Mouse (Mus musculus): ENCODE data around the gene Arvcf.

Gene Arvcf

GRCm38 (mm10) chr16:18387704-18388582 lies 40.0 kb downstream of the Arvcf start:
- DNase-seq (ENCODE audit: low read depth, low spot score) = no peak

- DNase-seq (ENCODE audit: low read depth, low spot score) = no peak
Measured at GRCm38 (mm10) chr16:18388583-18389435, 40.8 kb downstream of the Arvcf start.

GRCm38 (mm10) chr16:18390399-18390798 lies 42.4 kb downstream of the Arvcf start:
- DNase-seq (ENCODE audit: low read depth, low spot score) = no peak

- DNase-seq (ENCODE audit: low read depth, low spot score) = no peak
Measured at GRCm38 (mm10) chr16:18391127-18391526, 43.1 kb downstream of the Arvcf start.

GRCm38 (mm10) chr16:18391728-18392127 lies 43.7 kb downstream of the Arvcf start:
- DNase-seq (ENCODE audit: low read depth, low spot score) = no peak

GRCm38 (mm10) chr16:18392469-18393426 lies 44.8 kb downstream of the Arvcf start:
- peak; percentile 90 for DNase-seq (ENCODE audit: low read depth, low spot score)

- DNase-seq (ENCODE audit: low read depth, low spot score) = no peak
Measured at GRCm38 (mm10) chr16:18393595-18393994, 45.6 kb downstream of the Arvcf start.

- no peak for DNase-seq (ENCODE audit: low read depth, low spot score)
Measured at GRCm38 (mm10) chr16:18394056-18394455, 46.1 kb downstream of the Arvcf start.

- peak; percentile 94 for DNase-seq (ENCODE audit: low read depth, low spot score)
Measured at GRCm38 (mm10) chr16:18394777-18395619, 47.0 kb downstream of the Arvcf start.

GRCm38 (mm10) chr16:18395620-18396036 lies 47.6 kb downstream of the Arvcf start:
- peak; percentile 53 for DNase-seq (ENCODE audit: low read depth, low spot score)

- no peak for DNase-seq (ENCODE audit: low read depth, low spot score)
Measured at GRCm38 (mm10) chr16:18396201-18396600, 48.2 kb downstream of the Arvcf start.

GRCm38 (mm10) chr16:18396791-18397621 lies 49.0 kb downstream of the Arvcf start:
- DNase-seq (ENCODE audit: low read depth, low spot score) = no peak

- DNase-seq (ENCODE audit: low read depth, low spot score) = no peak
Measured at GRCm38 (mm10) chr16:18400028-18400427, 52.0 kb downstream of the Arvcf start.

- peak; percentile 86 for DNase-seq (ENCODE audit: low read depth, low spot score)
Measured at GRCm38 (mm10) chr16:18400472-18401216, 52.7 kb downstream of the Arvcf start.

- no peak for DNase-seq (ENCODE audit: low read depth, low spot score)
Measured at GRCm38 (mm10) chr16:18403285-18403684, 55.3 kb downstream of the Arvcf start.

GRCm38 (mm10) chr16:18405091-18405854 lies 57.3 kb downstream of the Arvcf start:
- DNase-seq (ENCODE audit: low read depth, low spot score) = no peak

GRCm38 (mm10) chr16:18405876-18406275 lies 57.9 kb downstream of the Arvcf start:
- DNase-seq (ENCODE audit: low read depth, low spot score) = no peak

GRCm38 (mm10) chr16:18406293-18406692 lies 58.3 kb downstream of the Arvcf start:
- peak; percentile 63 for DNase-seq (ENCODE audit: low read depth, low spot score)

All from R1 (cell line).